ENCODE assay signal across 17 mouse cellular contexts in the genomic region with DNA sequence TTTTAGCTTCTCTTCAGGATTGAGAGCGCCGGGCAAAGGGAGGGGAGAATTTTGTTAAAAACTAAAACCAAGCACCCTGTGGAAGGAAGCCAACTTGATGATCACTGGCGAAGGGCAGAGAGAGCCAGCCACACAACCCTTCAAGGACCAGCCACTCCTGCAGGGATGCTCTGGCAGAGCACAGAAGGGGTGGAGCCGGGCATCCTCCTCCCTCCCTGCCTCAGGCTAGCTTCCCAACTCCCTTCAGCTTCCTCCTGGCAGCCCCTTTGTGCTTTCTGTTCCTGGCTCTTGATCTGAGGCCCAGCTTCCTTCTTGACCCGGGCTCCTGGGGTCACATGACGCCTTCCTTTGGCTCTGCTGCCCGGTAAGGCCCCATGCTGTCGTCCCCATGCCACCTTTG.
DNase-seq lines count a peak whose midpoint lies in the region; ATAC-seq lines count a peak whose summit lies in the region.
"Had no signal": no experiment of that assay in that cellular context is flagged by ENCODE, and none has a peak within 500 bp of the region (broad histone marks: within the 10 kb centered on the region; RNA-seq: fewer than 3 reads in every experiment).

No protein-coding gene starts in this region.

- no peak overlapping the region for H3K4me3 ChIP-seq in forebrain, embryonic 12.5 days (replicated peaks)
- H3K4me3 ChIP-seq: intestine, embryonic 15.5 days; layer of hippocampus, adult 2 months; left cerebral cortex, adult 2 months; limb, embryonic 15.5 days; neural tube, embryonic 12.5 days had no signal

- H3K9me3 ChIP-seq in forebrain, embryonic 12.5 days = no peaks in the 10 kb centered on the region
- H3K9me3 ChIP-seq: intestine, embryonic 15.5 days; limb, embryonic 15.5 days; neural tube, embryonic 12.5 days had no signal

- no peaks in the 10 kb centered on the region for H3K36me3 ChIP-seq in forebrain, embryonic 12.5 days (replicated peaks)
- H3K36me3 ChIP-seq: intestine, embryonic 15.5 days; limb, embryonic 15.5 days; neural tube, embryonic 12.5 days had no signal

- H3K4me2 ChIP-seq in forebrain, embryonic 12.5 days = 0 out of 2 replicates have a peak overlapping the region, but pooled peaks have one; percentile 10
- H3K4me2 ChIP-seq: intestine, embryonic 15.5 days; limb, embryonic 15.5 days; neural tube, embryonic 12.5 days had no signal

- DNase-seq in embryo, embryonic 10 days (ENCODE audit: low spot score) = peak; percentile 55
- no peak for DNase-seq in embryo, embryonic 10.5 days (ENCODE audit: low spot score)
- peak; percentile 25 for DNase-seq in 3134 (ENCODE audit: extremely low read depth, insufficient read length, low spot score)
- DNase-seq in Muller cell, postnatal 12 days (ENCODE audit: inconsistent ontology term) = peak; percentile 29
- DNase-seq in layer of hippocampus, adult 18-20 months (ENCODE audit: low spot score in 2 of 2) = no peak
- DNase-seq in lung, postnatal 10 days = no peak
- no peak for DNase-seq in gastrocnemius, adult 8-10 months (ENCODE audit: low spot score in 2 of 2)
- DNase-seq: gastrocnemius, postnatal 10 days; heart, postnatal 10 days; liver, postnatal 0 days; lung, postnatal 4 days had no signal

- H3K27ac ChIP-seq in forebrain, embryonic 12.5 days = peak overlapping the region; percentile 42; the same call in 1 of the 2 replicates
- H3K27ac ChIP-seq: intestine, embryonic 15.5 days; layer of hippocampus, adult 2 months; left cerebral cortex, adult 2 months; limb, embryonic 15.5 days; neural tube, embryonic 12.5 days had no signal

- WGBS in forebrain, embryonic 12.5 days = 2% methylated on average over 7 of the region's 8 CpGs

- H3K27me3 ChIP-seq in forebrain, embryonic 12.5 days = 0 out of 2 replicates have a peak, but pooled peaks cover 3% of the 10 kb centered on the region
- H3K27me3 ChIP-seq: intestine, embryonic 15.5 days; limb, embryonic 15.5 days; neural tube, embryonic 12.5 days had no signal

- ATAC-seq in forebrain, embryonic 12.5 days (ENCODE audit: low FRiP score) = no peak
- ATAC-seq: intestine, embryonic 15.5 days; liver, postnatal 0 days had no signal

- H3K9ac ChIP-seq in forebrain, embryonic 12.5 days = peak overlapping the region; percentile 21; the same call in 1 of the 2 replicates
- H3K9ac ChIP-seq: intestine, embryonic 15.5 days; limb, embryonic 15.5 days; liver, postnatal 0 days; neural tube, embryonic 12.5 days had no signal

- H3K4me1 ChIP-seq in forebrain, embryonic 12.5 days = peaks cover 9% of the 10 kb centered on the region
- H3K4me1 ChIP-seq: intestine, embryonic 15.5 days had no signal

Comparison
In these comparisons a context has a peak if more than half of its experiments do, and no peak if none do; other contexts are left out.
1. DNase-seq: peak in embryo, embryonic 10 days (single experiment), 3134 (single experiment) and Muller cell, postnatal 12 days (single experiment); none in embryo, embryonic 10.5 days (single experiment), layer of hippocampus, adult 18-20 months (0 of 2), lung, postnatal 10 days (single experiment) and gastrocnemius, adult 8-10 months (0 of 2).